Mouse (Mus musculus) thymus, postnatal 36 days (tissue): Measurements from ENCODE around the gene Phldb2.

ENCODE experiments used
- DNase-seq, 2 experiments: peaks; one replicate each; pipeline ENCODE4 v3.0.0; 2022; ENCODE audit warnings: mixed read lengths in 2 of 2

Gene Phldb2

GRCm38 (mm10) chr16:45837541-45838342 lies 115.7 kb downstream of the Phldb2 start:
- no peak for DNase-seq

GRCm38 (mm10) chr16:45832747-45833108 lies 120.7 kb downstream of the Phldb2 start:
- DNase-seq: no peak

DNA sequence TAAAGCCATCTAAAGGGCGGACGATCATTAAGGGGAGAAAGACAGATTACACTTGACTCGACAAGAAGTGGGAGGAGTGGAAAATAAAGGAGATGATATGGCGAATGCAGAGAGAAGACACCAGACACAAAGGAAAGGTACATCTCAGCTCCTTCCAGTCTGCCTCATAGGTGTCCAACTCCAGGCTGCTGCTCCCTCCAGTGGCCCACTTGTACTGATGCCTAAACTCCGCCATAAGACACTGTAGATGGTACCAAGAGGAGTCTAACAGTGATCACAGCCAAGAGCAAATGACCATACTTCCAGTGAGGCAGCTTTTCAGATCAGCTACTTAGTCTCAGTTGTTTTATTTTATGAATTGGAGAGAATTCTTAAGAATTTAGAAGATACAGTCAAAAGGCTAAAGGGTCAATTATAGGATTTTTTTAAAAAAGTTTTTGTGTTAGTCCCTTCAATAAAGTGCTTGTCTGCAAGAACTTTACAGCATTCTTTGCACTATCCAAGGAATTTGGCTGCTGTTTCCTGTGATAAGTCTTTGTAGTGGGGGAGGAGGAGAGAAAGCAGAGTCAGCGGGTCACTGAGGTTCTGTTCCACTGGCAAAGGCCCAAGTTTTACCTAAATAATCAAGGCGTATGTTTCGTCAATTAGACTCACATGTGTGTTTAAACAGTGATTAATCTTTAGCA lies 121.2 kb downstream of the Phldb2 start:
- DNase-seq: no peak

- DNase-seq: no peak
Observed at GRCm38 (mm10) chr16:45831094-45831872, 122.1 kb downstream of the Phldb2 start.

DNA sequence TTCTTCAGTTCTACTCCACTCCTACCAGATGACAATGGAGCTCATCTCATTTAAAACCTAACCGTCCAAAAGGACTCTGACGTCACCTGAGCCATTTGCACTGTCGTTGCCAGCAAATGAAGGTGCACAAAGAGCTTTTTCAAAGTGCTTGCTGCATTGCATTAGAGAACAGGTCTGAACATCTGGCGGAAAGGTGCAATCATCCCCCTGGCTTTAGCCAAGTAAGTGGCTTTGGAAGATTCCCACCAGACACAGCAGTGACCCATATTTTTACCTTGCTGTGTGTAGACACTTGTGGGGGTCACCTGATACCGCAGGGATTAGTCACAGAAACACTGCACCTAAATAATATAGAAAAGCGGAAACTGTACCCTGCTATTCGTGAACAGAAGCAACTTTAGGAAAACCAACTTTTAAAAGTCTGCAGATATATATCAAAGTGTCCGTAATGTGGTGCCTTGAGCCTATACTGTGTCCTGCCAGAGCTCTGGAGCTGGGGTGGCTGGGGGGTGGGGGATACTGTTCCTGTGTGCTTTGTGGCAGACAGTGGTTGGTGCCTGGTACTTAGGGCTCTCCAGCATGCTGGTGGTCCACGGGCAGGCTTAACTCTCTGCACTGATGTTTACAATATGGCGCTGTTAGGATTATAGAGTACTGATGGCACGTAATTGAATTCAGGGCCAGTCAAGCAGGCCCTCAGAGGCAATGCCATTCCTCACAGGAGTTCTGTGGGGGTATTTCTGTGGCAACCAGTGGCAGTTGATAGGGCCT lies 123.1 kb downstream of the Phldb2 start:
- no peak for DNase-seq

- no peak for DNase-seq
Observed at GRCm38 (mm10) chr16:45825309-45825708, 128.1 kb downstream of the Phldb2 start.

- no peak for DNase-seq
Observed at GRCm38 (mm10) chr16:45824025-45824424, 129.4 kb downstream of the Phldb2 start.

GRCm38 (mm10) chr16:45819911-45820310 lies 133.5 kb downstream of the Phldb2 start:
- no peak for DNase-seq

DNA sequence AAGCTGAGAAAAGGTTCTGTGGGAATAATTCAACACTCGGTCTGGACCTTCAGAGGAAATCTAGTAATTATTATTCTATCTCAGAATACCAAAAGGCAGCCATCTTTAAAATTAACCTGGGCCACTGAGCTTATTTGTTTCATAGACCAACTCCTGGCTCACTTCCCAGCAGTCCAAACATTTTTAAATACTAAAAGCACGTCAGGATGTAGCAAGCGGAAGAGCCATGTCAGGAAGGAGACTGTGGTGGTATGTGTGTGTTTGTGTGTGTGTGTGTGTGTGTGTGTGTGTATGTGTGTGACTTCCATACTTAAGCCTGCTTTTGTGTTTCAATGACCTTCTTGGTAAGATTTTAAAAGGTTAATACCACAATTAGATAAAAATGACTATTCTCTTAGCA lies 135.6 kb downstream of the Phldb2 start:
- DNase-seq: no peak

- no peak for DNase-seq
Observed at GRCm38 (mm10) chr16:45816670-45817069, 136.7 kb downstream of the Phldb2 start.

DNA sequence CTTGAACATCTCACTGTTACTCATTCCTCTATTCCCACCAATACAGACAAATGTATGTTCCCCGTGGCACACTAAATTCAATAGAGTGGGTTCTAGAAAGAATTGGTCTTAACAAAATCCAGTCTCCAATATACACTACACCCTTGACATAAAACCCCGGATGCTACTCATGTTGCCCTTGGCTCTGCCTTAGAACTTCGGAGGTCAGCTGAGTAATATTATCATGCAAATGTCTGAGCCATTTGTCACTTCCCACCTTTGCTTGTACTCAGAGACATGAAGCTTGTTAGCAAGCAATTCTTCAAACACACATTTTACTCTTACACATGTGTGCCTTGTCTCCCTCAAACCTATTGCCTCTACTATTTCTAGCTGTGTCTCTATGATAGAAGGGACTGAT lies 138.8 kb downstream of the Phldb2 start:
- DNase-seq: no peak

GRCm38 (mm10) chr16:45811788-45812187 lies 141.6 kb downstream of the Phldb2 start:
- no peak for DNase-seq

- no peak for DNase-seq
Observed at GRCm38 (mm10) chr16:45810829-45811326, 142.5 kb downstream of the Phldb2 start.

- DNase-seq: peak; percentile 11 to 39
Observed at GRCm38 (mm10) chr16:45810155-45810554, 143.2 kb downstream of the Phldb2 start.

GRCm38 (mm10) chr16:45804708-45805107 lies 148.7 kb downstream of the Phldb2 start:
- no peak for DNase-seq

DNA sequence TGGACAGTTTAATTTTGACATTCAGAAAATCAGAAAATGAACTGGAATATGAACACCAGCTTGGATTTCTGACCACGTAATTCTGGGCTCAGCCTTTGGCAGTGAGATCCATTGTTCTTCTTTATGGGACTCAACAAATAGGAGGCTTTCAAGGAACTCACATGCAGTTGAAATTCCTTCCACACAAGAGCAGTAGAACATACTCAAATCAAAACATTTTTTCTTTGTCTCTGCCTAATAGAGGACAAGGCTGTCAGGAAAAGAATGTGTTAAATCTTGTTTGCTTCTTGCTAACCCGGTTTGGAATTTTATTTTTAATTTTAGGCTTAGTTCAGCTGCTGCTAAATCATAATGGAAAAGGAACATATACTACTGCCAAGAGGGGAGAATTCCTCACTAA lies 153.0 kb downstream of the Phldb2 start:
- no peak for DNase-seq

DNA sequence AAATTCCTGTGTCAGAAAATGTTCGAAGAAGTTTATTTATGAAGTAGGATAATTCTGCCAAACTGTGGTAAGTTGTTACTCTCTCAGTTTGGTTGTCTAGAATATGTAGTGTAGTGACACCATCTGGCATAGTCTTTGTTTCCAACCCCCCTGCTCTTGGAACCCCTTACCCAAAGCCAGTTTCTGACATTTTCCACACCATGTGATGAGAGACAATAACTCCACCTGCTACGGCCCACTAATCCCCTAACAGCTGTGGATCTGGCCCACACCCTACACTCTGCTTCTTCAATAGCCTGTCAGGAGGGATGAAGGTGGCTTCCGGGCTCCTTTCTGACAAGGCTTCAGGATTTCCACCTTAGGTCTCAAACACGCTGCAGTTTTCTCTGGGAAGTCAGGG lies 154.2 kb downstream of the Phldb2 start:
- no peak for DNase-seq

- no peak for DNase-seq
Observed at GRCm38 (mm10) chr16:45798591-45798990, 154.8 kb downstream of the Phldb2 start.

DNA sequence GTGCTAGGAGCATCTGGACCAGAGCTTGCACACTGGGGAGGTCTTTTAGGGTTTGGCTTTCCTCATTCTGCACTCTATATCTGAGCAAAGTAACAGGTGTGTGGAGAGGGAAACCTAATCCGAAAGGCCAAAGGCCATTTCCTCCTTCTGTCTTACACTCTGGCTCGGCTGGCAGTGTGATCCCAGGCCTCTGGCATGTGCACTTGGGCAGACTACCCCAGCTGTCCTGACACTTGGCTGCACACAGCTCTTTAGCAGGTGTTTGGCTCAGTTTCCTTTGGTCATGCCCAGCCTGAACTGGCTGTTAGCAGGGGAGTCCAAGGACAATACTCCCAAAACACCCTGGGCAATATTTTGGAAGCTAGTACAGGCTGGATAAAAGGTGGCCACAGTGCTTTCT lies 156.6 kb downstream of the Phldb2 start:
- no peak for DNase-seq

- DNase-seq: no peak
Observed at GRCm38 (mm10) chr16:45795188-45795693, 158.2 kb downstream of the Phldb2 start.

- no peak for DNase-seq
Observed at GRCm38 (mm10) chr16:45792781-45793180, 160.6 kb downstream of the Phldb2 start.

DNA sequence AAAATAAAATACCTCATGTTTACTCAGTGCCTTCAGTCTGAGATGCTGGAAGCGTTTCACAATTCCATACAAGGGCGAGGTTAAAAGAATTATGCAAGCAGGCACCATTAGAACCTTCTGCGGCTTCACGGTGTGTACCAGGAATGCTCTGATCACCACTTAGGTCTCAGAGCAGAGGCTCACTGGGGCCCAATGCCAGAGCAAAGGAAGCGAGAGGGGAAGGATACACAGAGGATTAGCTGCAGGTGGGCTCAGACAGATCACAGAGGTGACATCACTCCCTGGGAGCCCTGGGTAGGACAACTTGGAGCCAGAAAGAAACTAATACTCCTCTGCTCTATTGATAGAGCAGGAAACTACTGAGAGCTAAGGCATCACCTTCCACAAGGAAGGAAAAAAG lies 162.1 kb downstream of the Phldb2 start:
- no peak for DNase-seq
